Mouse (Mus musculus): ENCODE results near the gene Donson.

GRCm38 (mm10) chr16:91639636-91640035 is 48.9 kb downstream of the Donson start:
- TF ChIP-seq TCF12 (IDR thresholded peaks at IDR 0.05; ENCODE audit: low read depth, low read length) (no peak), ZC3H11A (IDR thresholded peaks at IDR 0.05; ENCODE audit: low read depth, low read length) (no peak), ELF1 (IDR thresholded peaks at IDR 0.05; ENCODE audit: low read depth, low read length) (no peak), CTCF (conservative IDR thresholded peaks at IDR 0.05 in 1 of 2, IDR thresholded peaks at IDR 0.05 in 1 of 2; ENCODE audit: low read depth in 2 of 2, low read length in 2 of 2) (no peak), SIN3A (IDR thresholded peaks at IDR 0.05; ENCODE audit: low read length) (no peak), POLR2A (IDR thresholded peaks at IDR 0.05; ENCODE audit: low read depth, low read length) (no peak), USF2 (conservative IDR thresholded peaks at IDR 0.05; ENCODE audit: low read depth, low read length) (no peak), CHD2 (IDR thresholded peaks at IDR 0.05; ENCODE audit: low read length) (no peak)

Data from CH12.LX (cell line).